ENCODE assay signal across 16 mouse cellular contexts in the genomic region with DNA sequence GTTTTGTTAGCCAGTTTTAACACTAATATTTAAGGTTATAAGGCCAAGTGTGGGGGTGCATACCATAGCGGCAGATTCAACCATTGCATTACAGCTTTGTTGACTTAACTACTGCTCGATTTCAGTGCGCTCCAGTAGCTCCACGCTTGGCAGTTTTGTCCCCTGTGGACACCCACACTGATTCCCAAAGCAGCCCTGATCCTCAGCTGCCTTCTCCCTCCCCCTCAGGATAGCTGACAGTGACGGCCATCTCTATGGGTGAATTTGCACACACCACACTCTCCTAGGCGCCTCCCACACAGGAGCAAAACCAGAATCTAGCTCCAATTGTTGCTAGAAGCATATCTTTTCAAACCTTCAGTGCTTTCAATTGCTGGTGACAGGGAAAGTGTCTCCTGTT. TPM values are rescaled to one million over a fixed set of nuclear protein-coding genes. Genes with fewer than 3 reads are reported as not detected.
DNase-seq lines count a peak whose midpoint lies in the region; ATAC-seq and TF ChIP-seq lines count a peak whose summit lies in the region.
"Had no signal": no experiment of that assay in that cellular context is flagged by ENCODE, and none has a peak within 500 bp of the region (broad histone marks: within the 10 kb centered on the region; RNA-seq: fewer than 3 reads in every experiment).

No protein-coding gene starts in this region.

- H3K4me2 ChIP-seq in liver, embryonic 11.5 days = no peak overlapping the region

- no peak for TF ChIP-seq POLR2A in liver, adult 2 months (IDR thresholded peaks at IDR 0.05; ENCODE audit: extremely low read depth, insufficient read depth, low read length)

- intact Hi-C loops in heart, postnatal 36 days (cut with DNase I) = no loop called here

- no peak for TF ChIP-seq CTCF in liver, adult 2 months (IDR thresholded peaks at IDR 0.05; ENCODE audit: low read depth, low read length)

- H3K27ac ChIP-seq in liver, adult 2 months (replicated peaks; ENCODE audit: insufficient read depth, low read depth, low read length) = no peak overlapping the region
- H3K27ac ChIP-seq in liver, embryonic 11.5 days (ENCODE audit: low read depth, low read length) = no peak overlapping the region
- H3K27ac ChIP-seq: embryonic facial prominence, embryonic 13.5 days; heart, embryonic 10.5 days; kidney, postnatal 0 days had no signal

- H3K27me3 ChIP-seq in liver, adult 2 months (ENCODE audit: control insufficient read depth, insufficient read depth, low read length) = no peaks in the 10 kb centered on the region
- no peaks in the 10 kb centered on the region for H3K27me3 ChIP-seq in liver, embryonic 11.5 days (replicated peaks; ENCODE audit: control insufficient read depth, insufficient read depth, low read length)
- H3K27me3 ChIP-seq: embryonic facial prominence, embryonic 13.5 days had no signal

- H3K36me3 ChIP-seq in liver, adult 2 months (ENCODE audit: control insufficient read depth, insufficient read depth, low read length) = no peaks in the 10 kb centered on the region
- no peaks in the 10 kb centered on the region; the same call in 1 of the 2 replicates for H3K36me3 ChIP-seq in liver, embryonic 11.5 days (ENCODE audit: control insufficient read depth, insufficient read depth, low read length)

- H3K4me1 ChIP-seq in liver, adult 2 months (ENCODE audit: control insufficient read depth, insufficient read depth, low read length) = peaks cover 45% of the 10 kb centered on the region
- H3K4me1 ChIP-seq in liver, embryonic 11.5 days (replicated peaks; ENCODE audit: control insufficient read depth, insufficient read depth, low read length) = peaks cover 52% of the 10 kb centered on the region

- no peak overlapping the region for H3K4me3 ChIP-seq in liver, adult 2 months (ENCODE audit: insufficient read depth, low read depth, low read length)
- no peak overlapping the region for H3K4me3 ChIP-seq in liver, embryonic 11.5 days (ENCODE audit: low read depth, low read length)
- H3K4me3 ChIP-seq: embryonic facial prominence, embryonic 13.5 days; heart, embryonic 10.5 days had no signal

- 30% methylated on average over 6 of the region's 6 CpGs for WGBS in liver, adult 2 months
- WGBS in liver, embryonic 11.5 days = 73% methylated on average over 6 of the region's 6 CpGs

- H3K79me2 ChIP-seq in liver, adult 2 months (ENCODE audit: control insufficient read depth, insufficient read depth, low read length) = peaks cover 73% of the 10 kb centered on the region

- H3K9me3 ChIP-seq in liver, embryonic 11.5 days (ENCODE audit: control insufficient read depth, low read length) = no peaks in the 10 kb centered on the region
- H3K9me3 ChIP-seq: embryonic facial prominence, embryonic 13.5 days; heart, embryonic 10.5 days; midbrain, embryonic 10.5 days had no signal

- DNase-seq in heart, adult 11 months = peak; percentile 87
- no peak for DNase-seq in heart, postnatal 36 days
- DNase-seq in liver, adult 2 months (ENCODE audit: extremely low read depth, low read depth, low spot score) = peak; percentile 36
- no peak for DNase-seq in liver, embryonic 11.5 days (ENCODE audit: low spot score)
- DNase-seq in frontal cortex, postnatal 14 days (ENCODE audit: low spot score in 2 of 2) = peak; percentile 40 to 56
- DNase-seq in right cerebral cortex, adult 2 months (ENCODE audit: low spot score in 2 of 2) = peak; percentile 83
- no peak for DNase-seq in gastrocnemius, adult 8-10 months (ENCODE audit: low spot score in 2 of 2)
- DNase-seq: adrenal gland, postnatal 10 days; cerebellum, postnatal 14 days; gastrocnemius, postnatal 14 days; lung, postnatal 14 days had no signal

- ATAC-seq in liver, embryonic 11.5 days (replicated peaks; ENCODE audit: low FRiP score) = no peak
- ATAC-seq in activated CD4-positive, CD25-positive, alpha-beta regulatory T cell, adult 4 months = no peak

- H3K9ac ChIP-seq in liver, adult 2 months (ENCODE audit: low read depth, low read length) = no peak overlapping the region
- no peak overlapping the region for H3K9ac ChIP-seq in liver, embryonic 11.5 days (ENCODE audit: low read depth, low read length)

RNA-seq across cellular contexts. Expression of gene Foxk1, which starts 4.1 kb away (rescaled TPM):
- 10 to 100 TPM; 15.7 to 15.8 TPM for total RNA-seq in heart, postnatal 36 days (2021)
- total RNA-seq in liver, adult 2 months (2014; rRNA removed) = 3.0 and 5.0 TPM in 2 replicates
- 7.2 and 7.6 TPM in 2 replicates for polyA plus RNA-seq in liver, adult 2 months (2012; rRNA removed)
- 3.1 and 4.0 TPM in 2 replicates for polyA plus RNA-seq in liver, embryonic 11.5 days (2014; fragmentation: Nextera tagmentation; extraction: Ambion mirVana)
- 10 to 100 TPM in 1 of 2 experiments, 1 to 10 TPM in 1; 9.4 to 13.3 TPM for polyA plus RNA-seq in activated CD4-positive, CD25-positive, alpha-beta regulatory T cell, adult 4 months (2017; shearing (Covaris generic))
- 10 to 100 TPM; 15.6 to 20.9 (median 17.7) TPM for total RNA-seq in gastrocnemius, adult 8-10 months (2022)

RNA-seq across cellular contexts. Expression of gene Ap5z1, which starts 58.3 kb away (rescaled TPM):
- 1 to 10 TPM; 6.2 to 6.4 TPM for total RNA-seq in heart, postnatal 36 days (2021)
- 3.6 and 6.9 TPM in 2 replicates for total RNA-seq in liver, adult 2 months (2014; rRNA removed)
- polyA plus RNA-seq in liver, adult 2 months (2012; rRNA removed) = 23.3 and 24.9 TPM in 2 replicates
- polyA plus RNA-seq in liver, embryonic 11.5 days (2014; fragmentation: Nextera tagmentation; extraction: Ambion mirVana) = 11.7 and 11.9 TPM in 2 replicates
- polyA plus RNA-seq in activated CD4-positive, CD25-positive, alpha-beta regulatory T cell, adult 4 months (2017; shearing (Covaris generic)) = 10 to 100 TPM; 12.0 to 24.8 TPM
- total RNA-seq in gastrocnemius, adult 8-10 months (2022) = 1 to 10 TPM; 3.7 to 5.0 (median 4.1) TPM

Comparison
In these comparisons a context has a peak if more than half of its experiments do, and no peak if none do; other contexts are left out.
1. DNase-seq: peak in heart, adult 11 months (single experiment), liver, adult 2 months (single experiment), frontal cortex, postnatal 14 days (2 of 2) and right cerebral cortex, adult 2 months (2 of 2); none in heart, postnatal 36 days (0 of 2), liver, embryonic 11.5 days (single experiment) and gastrocnemius, adult 8-10 months (0 of 2).